Mouse (Mus musculus) natural killer cell, adult 2 months (primary cell): ENCODE data around the gene Fzd2.
"Not testable (repeated sequence)": the region's sequence is repeated elsewhere in the genome, so short reads cannot be mapped to it uniquely, and the experiment has no call there.

Experiments
- DNase-seq, 2 experiments: peaks; one replicate each; pipeline ENCODE4 v3.0.0; 2022; ENCODE audit warnings: low spot score in 2 of 2

Gene Fzd2

GRCm38 (mm10) chr11:102604010-102604584 is at the start of gene Fzd2:
Gene Fzd2 (plus strand): TSS chr11:102604396.
- DNase-seq: no peak

GRCm38 (mm10) chr11:102555400-102556030 is 48.7 kb upstream of the Fzd2 start:
- DNase-seq: no peak

DNA sequence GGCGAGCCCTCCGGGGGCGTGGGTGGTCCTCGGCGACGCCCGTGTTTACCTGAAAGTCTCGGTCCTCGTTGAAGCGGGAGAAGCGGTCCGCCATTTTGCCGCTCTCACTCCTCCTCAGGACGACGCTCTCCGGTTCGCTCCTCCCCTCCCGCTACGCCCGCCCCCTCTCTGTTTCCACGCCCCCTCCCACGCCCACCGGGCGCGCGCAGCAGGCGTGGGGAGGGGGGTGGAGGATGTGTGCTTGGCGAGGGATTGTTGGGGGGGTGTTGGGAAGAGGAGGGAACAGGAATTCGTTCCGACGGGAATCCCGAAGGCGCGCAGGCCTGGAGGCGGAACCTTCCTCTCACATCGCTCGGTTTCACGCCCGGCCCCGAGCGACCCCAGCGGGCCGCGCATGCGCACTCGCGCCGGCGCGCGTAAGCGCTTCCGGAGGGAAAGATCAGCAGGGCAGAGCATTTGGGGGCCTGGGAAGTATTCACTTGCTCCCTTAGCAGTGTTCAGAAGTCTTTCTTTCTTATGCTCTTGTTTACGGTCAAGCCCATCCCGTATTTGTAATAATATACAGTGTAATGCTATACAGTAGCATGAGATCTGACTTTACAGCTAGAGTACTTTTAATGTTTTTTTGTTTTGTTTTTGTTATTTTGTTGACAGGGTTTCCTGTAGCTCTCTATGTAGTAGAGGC is 48.0 kb upstream of the Fzd2 start, which contains the start of gene Gpatch8:
Gene Gpatch8 (minus strand): TSS at position 362 of the 685 bp plus-strand sequence.
- peak; percentile 88 for DNase-seq

GRCm38 (mm10) chr11:102556716-102557074 is 47.5 kb upstream of the Fzd2 start:
- no peak for DNase-seq

GRCm38 (mm10) chr11:102557386-102557785 is 46.8 kb upstream of the Fzd2 start:
- DNase-seq: no peak

GRCm38 (mm10) chr11:102558704-102559103 is 45.5 kb upstream of the Fzd2 start:
- DNase-seq: no peak

DNA sequence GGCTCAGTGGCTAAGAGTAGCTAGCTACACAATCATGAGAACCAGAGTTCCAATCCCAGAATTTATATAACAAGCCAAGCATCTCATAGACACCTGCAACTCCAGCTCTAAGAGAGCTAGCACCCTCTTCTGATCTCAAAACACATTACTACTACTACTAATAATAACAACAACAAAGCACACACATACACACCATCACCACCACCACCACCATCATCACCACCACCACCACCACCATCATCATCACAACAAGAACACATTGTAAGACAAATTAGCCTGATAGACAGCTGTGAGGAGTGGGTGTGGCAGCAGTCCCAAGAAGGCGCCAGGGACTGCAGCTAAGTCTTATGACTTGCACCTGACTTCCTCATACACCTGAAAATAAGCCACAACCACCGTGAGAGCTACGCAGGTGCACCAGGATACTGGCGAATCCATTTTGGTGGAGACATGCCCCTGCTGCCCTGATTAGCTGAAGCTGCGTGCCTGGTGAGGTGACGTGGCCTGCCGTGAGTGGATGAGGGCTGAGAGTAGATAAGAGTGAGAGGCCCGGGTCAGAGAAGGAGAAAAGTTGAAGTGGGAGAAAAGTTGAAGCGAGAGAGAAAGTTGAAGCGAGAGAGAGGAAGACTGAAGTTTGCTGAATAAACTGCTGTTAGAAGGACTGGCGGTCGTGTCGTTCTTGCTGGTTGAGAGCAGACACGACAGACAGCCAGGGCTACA is 39.1 kb upstream of the Fzd2 start:
- DNase-seq: not testable (repeated sequence)

DNA sequence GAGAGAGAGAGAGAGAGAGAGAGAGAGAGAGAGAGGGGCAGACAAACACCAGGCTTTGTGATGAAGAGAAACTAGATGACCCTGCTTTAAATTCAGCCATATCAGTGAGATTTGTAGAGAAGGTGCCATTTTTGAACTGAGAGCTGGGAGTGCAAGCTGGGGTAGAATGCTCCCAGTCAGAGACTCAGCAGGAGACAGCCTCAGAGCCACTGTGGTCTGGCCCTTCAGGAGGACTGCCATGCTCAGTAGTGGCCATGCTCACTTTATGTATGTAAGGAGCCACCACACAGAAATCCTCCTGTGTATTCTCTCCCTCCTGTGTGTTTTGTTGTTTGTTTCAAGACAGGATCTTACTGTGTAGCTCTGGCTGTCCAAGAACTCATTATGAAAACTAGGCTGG is 38.5 kb upstream of the Fzd2 start:
- DNase-seq: no peak

DNA sequence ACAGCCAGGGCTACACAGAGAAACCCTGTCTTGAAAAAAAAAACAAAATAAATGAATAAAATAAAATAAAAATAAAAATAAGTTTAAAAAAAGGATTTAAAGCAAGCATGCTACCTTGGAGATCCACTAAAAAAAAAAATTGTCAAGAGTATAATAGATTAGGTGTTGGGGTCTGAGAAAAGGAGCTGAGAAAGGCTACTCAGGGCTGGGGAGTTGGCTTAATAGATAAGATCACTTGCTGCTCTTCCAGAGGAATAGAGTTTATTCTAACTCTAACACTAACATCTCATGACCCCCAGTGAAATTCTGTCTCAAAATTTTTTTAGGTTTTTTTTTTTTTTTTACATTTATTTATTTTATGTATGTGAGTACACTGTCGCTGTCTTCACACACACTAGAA is 37.9 kb upstream of the Fzd2 start:
- no peak for DNase-seq

DNA sequence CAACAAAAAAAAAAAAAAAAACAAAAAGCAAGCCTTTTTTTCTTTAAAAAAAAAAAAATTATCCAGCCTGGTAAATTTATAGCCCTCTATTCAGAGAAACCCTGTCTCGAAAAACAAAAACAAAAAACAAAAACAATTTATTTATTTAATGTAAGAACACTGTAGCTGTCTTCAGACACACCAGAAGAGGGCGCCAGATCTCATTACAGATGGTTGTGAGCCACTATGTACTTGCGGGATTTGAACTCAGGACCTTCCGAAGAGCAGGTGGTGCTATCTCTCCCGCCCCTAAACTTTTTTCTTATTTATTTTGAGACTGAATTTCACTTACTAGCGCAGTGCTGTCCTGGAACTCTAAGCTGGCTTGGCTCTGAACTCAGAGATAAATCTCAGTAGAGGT is 37.0 kb upstream of the Fzd2 start:
- DNase-seq: no peak

DNA sequence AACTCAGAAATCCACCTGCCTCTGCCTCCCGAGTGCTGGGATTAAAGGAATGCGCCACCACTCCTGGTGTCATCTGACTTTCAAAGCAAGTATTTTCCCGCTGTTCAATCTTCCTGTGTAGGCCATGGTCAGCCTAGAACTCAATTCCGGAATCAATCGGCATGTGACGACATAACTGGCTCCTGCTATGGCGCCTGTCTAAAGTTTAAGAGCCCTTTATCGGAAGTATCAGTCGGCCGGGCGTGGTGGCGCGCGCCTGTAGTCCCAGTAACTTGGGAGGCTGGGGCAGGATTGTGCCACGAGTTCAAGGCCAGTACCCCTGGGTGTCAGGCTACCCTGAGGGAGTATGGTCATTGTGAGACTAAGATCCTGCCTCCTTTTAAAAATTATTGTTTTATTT is 36.5 kb upstream of the Fzd2 start:
- DNase-seq: no peak

GRCm38 (mm10) chr11:102568191-102568590 is 36.0 kb upstream of the Fzd2 start:
- peak in 1 of 2 experiments; percentile 10 for DNase-seq

DNA sequence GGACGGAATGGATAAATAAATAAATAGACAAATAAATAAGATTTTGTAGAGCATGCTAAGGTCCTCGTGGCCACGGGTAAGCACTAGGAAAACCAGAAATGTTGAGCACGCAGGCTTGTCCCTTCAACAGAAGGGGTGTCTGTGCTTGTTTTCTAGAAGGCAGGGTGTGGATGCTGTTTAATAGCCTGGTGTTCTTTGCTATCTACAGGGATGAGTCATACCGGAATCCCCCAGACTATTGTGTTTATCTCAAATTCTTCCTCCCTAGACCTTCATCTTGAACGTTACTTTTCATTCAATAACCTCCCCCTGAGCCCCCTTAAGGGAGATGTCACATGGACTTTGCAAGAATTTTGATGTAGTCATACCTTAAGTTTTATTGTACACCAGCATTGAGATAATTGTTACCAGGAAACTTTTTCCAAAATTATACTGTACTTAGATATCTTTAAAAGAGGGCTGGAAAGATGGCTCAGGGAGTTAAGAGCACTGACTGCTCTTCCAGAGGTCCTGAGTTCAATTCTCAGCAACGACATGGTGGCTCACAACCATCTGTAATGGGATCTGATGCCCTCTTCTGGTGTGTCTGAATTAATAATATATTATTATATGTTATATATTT is 35.3 kb upstream of the Fzd2 start:
- no peak for DNase-seq

DNA sequence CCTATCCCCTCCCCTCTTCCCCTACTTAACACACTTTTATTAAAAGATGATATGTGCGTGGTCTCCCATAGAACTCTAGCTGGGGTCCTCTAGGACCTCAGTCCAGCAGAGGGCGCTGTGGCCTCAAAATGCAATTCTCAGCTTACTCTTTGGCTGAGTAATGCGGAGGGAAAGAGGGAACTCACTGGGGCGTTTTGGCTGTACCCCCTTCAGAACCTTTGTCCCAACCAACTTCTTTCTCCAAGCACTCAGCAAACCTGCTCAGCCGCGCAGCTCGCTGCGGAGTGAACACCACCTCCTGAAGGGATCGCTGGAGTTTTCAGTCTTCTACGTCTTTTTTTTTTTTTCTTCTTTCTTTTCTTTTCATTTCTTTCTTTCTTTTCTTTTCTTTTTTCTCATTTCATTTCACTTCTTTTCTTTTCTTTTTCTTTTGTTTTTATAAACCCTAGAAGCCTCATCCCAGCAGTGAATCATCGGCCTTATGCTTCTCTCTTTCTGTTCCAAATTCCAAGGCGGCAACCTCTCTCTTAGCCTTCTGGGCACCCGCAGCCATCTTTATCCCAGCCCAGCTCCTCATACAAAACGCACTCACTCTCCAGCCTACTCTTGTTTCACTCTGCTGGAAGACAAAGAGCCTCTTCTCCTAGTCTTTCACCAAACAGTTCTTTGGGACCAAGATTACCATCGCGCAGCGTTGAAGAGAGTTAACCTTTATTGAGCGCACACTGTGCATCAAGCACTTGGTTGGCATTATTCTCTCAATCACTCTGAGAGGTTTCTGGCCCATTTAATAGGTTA is 31.1 kb upstream of the Fzd2 start:
- DNase-seq: peak; percentile 60 to 71

GRCm38 (mm10) chr11:102575034-102575433 is 29.2 kb upstream of the Fzd2 start:
- DNase-seq: no peak

GRCm38 (mm10) chr11:102576050-102576754 is 28.0 kb upstream of the Fzd2 start:
- DNase-seq: no peak

DNA sequence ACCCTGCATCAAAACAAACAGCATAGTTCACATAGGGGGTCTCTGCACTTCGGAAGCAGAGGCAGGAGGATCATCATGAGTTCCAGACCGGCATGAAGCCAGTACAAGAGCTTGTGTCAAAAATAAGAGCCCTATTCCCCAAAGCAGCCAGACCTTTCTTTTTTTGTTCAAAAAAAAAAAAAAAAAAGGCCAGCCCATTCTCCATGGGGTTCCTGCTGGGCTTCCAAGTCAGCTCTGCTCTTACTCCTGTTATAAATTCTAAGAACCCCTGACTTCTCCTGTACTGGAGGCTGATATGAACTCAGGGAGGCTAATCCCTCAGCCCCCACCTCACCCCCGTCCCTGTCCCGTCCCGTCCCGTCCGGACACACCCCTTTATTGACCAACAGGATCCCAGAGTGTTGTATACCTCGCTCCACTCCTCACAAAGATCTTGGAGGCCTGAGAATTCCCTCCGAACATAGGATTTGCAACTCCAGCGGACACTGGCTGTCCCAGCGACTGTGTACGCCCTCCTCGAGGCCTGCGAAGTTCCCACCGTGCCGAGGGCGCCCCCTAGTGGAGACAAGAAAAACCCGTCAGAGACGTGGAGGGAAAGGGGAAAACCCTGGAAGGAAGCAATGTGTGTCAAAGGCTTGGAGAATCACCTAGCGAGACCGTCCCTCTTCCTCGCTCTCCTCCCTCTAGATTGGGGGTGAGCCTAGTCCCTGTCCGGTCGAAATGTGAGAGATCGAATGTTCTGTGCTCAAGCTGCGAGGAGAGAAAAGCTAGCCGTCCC is 25.7 kb upstream of the Fzd2 start:
- peak; percentile 61 to 69 for DNase-seq

DNA sequence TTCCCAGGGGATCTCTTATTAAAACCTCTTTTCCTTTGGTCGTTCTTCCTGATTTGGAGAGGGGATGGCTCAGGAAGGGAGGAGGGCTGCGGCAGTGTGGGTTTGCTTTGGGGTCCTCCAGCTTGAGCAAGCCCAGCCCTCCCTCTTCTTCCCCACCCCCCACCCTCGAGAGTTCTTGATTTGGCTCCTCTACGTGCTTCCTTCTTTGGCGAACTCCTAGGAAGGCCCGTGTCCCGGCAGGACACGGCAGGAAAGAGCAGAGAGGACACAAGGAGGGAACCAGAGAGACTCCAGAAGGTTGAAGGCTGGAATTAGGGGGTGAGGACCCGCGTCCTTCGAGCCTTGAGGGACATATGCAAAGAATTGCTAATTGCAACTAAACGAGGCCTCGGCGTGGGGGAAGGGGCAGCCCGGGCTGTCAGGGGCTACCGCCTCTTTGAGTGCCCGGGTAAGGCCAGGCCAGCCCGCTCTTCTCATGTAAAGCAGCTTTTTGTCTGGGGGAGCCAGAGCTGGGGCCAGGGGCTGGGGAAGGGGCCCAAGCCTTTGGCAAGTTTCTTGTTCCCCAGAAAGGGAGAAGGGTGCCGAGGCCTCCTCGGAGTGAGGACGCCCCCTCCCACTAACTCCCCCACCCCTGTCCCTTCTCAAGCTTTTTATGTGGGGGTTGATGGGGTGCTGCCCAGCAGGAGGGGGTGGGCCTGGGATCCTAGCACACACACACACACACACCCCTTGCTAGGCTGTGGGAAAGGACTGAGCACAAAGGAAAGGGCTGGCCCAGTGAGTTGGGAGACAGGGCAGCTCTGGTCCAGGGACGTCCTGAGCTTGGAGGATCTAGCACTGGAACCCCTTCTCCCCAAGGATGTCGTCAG is 24.8 kb upstream of the Fzd2 start, which contains the start of gene Gm11627:
Gene Gm11627 (minus strand): TSS at position 297 of the 869 bp plus-strand sequence.
- DNase-seq: no peak

GRCm38 (mm10) chr11:102580034-102580330 is 24.2 kb upstream of the Fzd2 start:
- DNase-seq: no peak
